Mouse (Mus musculus): ENCODE data around the gene Clybl. TPM values are rescaled to one million over a fixed set of nuclear protein-coding genes. Genes with fewer than 3 reads are reported as not detected.

Clybl gene
- total and polyA plus RNA-seq, 2 experiments: 15.3 to 23.4 TPM

DNA sequence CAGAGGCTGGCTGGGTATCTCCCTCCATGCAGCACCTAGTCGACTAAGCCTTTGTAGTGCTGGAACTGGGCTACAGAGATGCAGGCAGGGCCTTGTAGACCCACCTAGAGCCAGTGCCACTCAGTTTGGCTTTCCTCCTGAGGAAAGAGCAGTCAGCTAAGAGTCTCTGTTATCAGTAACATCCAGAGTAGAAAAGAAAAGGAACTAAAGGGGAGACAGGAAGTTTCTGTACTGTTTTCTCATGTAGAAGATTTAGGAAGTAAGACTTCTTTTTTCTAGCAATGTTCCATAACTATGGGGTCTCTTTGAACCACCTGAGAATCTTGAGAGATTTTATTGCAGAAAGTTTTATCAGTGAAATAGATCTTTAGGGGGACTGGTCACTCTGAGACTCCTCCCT is 36.1 kb upstream of the Clybl start:
- WGBS: 50% methylated on average over 1 of the region's 1 CpGs
- no peak for DNase-seq (ENCODE audit: extremely low read depth, low read depth, low spot score)
- no peak overlapping the region for H3K27ac ChIP-seq (replicated peaks; ENCODE audit: insufficient read depth, low read depth, low read length)
- peaks cover 81% of the 10 kb centered on the region for H3K36me3 ChIP-seq (ENCODE audit: control insufficient read depth, insufficient read depth, low read length)
- no peak overlapping the region for H3K9ac ChIP-seq (ENCODE audit: low read depth, low read length)
- no peak overlapping the region for H3K4me3 ChIP-seq (ENCODE audit: insufficient read depth, low read depth, low read length)
- no peaks in the 10 kb centered on the region; the same call in 1 of the 2 replicates for H3K79me2 ChIP-seq (ENCODE audit: control insufficient read depth, insufficient read depth, low read length)
- H3K27me3 ChIP-seq (ENCODE audit: control insufficient read depth, insufficient read depth, low read length): no peaks in the 10 kb centered on the region
- TF ChIP-seq CTCF (IDR thresholded peaks at IDR 0.05; ENCODE audit: low read depth, low read length): no peak
- TF ChIP-seq POLR2A (IDR thresholded peaks at IDR 0.05; ENCODE audit: extremely low read depth, insufficient read depth, low read length): no peak
- H3K4me1 ChIP-seq (ENCODE audit: control insufficient read depth, insufficient read depth, low read length): no peaks in the 10 kb centered on the region

DNA sequence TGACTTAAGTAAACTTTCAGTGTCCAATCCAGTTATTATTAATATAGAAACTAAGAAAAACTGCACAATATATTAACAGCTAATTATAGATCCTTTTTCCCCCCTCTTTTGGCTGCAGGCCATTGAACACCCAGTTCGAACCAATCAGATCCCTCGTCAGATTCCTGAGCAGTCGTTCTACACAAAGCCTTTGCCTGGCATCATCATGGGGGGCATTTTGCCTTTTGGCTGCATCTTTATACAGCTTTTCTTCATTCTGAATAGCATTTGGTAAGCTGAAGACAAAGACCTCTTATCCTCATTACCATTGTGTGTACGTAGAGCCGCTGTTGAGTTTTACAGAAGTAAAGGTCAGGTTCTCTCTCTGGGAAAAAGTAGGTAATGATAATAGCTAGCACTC is 30.9 kb upstream of the Clybl start:
- Histone ChIP-seq H3K27ac (replicated peaks; ENCODE audit: insufficient read depth, low read depth, low read length) (no peak overlapping the region), H3K9ac (ENCODE audit: low read depth, low read length) (no peak overlapping the region), H3K4me1 (ENCODE audit: control insufficient read depth, insufficient read depth, low read length) (no peaks in the 10 kb centered on the region), H3K79me2 (ENCODE audit: control insufficient read depth, insufficient read depth, low read length) (no peaks in the 10 kb centered on the region; the same call in 1 of the 2 replicates), H3K36me3 (ENCODE audit: control insufficient read depth, insufficient read depth, low read length) (peaks cover 82% of the 10 kb centered on the region), H3K27me3 (ENCODE audit: control insufficient read depth, insufficient read depth, low read length) (no peaks in the 10 kb centered on the region), H3K4me3 (ENCODE audit: insufficient read depth, low read depth, low read length) (no peak overlapping the region)
- no peak for DNase-seq (ENCODE audit: extremely low read depth, low read depth, low spot score)
- TF ChIP-seq CTCF (IDR thresholded peaks at IDR 0.05; ENCODE audit: low read depth, low read length) (no peak), POLR2A (IDR thresholded peaks at IDR 0.05; ENCODE audit: extremely low read depth, insufficient read depth, low read length) (no peak)
- WGBS: 85% methylated on average over 5 of the region's 5 CpGs

GRCm38 (mm10) chr14:122157738-122158137 is 23.8 kb upstream of the Clybl start:
- TF ChIP-seq POLR2A (IDR thresholded peaks at IDR 0.05; ENCODE audit: extremely low read depth, insufficient read depth, low read length) (no peak), CTCF (IDR thresholded peaks at IDR 0.05; ENCODE audit: low read depth, low read length) (no peak)
- Histone ChIP-seq H3K27ac (replicated peaks; ENCODE audit: insufficient read depth, low read depth, low read length) (no peak overlapping the region), H3K36me3 (ENCODE audit: control insufficient read depth, insufficient read depth, low read length) (peaks cover 46% of the 10 kb centered on the region), H3K9ac (ENCODE audit: low read depth, low read length) (no peak overlapping the region), H3K79me2 (ENCODE audit: control insufficient read depth, insufficient read depth, low read length) (no peaks in the 10 kb centered on the region), H3K4me1 (ENCODE audit: control insufficient read depth, insufficient read depth, low read length) (no peaks in the 10 kb centered on the region), H3K27me3 (ENCODE audit: control insufficient read depth, insufficient read depth, low read length) (no peaks in the 10 kb centered on the region), H3K4me3 (ENCODE audit: insufficient read depth, low read depth, low read length) (no peak overlapping the region)
- no peak for DNase-seq (ENCODE audit: extremely low read depth, low read depth, low spot score)
- WGBS: 96% methylated on average over 7 of the region's 7 CpGs

GRCm38 (mm10) chr14:122160916-122161315 is 20.6 kb upstream of the Clybl start:
- Histone ChIP-seq H3K4me1 (ENCODE audit: control insufficient read depth, insufficient read depth, low read length) (no peaks in the 10 kb centered on the region), H3K36me3 (ENCODE audit: control insufficient read depth, insufficient read depth, low read length) (peaks cover 20% of the 10 kb centered on the region), H3K79me2 (ENCODE audit: control insufficient read depth, insufficient read depth, low read length) (no peaks in the 10 kb centered on the region), H3K4me3 (ENCODE audit: insufficient read depth, low read depth, low read length) (no peak overlapping the region), H3K27ac (replicated peaks; ENCODE audit: insufficient read depth, low read depth, low read length) (no peak overlapping the region), H3K27me3 (ENCODE audit: control insufficient read depth, insufficient read depth, low read length) (no peaks in the 10 kb centered on the region), H3K9ac (ENCODE audit: low read depth, low read length) (no peak overlapping the region)
- TF ChIP-seq POLR2A (IDR thresholded peaks at IDR 0.05; ENCODE audit: extremely low read depth, insufficient read depth, low read length) (no peak), CTCF (IDR thresholded peaks at IDR 0.05; ENCODE audit: low read depth, low read length) (no peak)
- DNase-seq (ENCODE audit: extremely low read depth, low read depth, low spot score): no peak
- 96% methylated on average over 1 of the region's 1 CpGs for WGBS

DNA sequence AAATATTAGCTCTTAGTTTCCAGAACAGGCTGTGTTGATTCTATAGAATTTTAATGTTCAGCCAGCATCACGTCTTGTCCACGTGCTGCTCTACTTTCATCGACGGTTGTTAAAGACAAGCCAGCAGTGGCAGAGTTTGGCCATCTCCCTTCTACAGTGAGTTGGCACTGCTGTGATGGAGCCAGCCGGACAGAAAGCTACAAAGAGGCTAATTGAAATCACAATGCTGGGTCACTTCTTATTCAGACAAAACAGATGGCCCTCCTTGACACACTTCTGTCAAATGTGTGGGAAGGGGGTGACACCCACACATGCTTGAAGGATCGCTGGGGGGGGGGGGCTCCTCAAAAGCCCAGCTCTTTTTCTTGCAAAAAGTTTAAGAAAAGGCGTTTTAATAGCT is 12.6 kb upstream of the Clybl start:
- Histone ChIP-seq H3K27ac (replicated peaks; ENCODE audit: insufficient read depth, low read depth, low read length) (no peak overlapping the region), H3K27me3 (ENCODE audit: control insufficient read depth, insufficient read depth, low read length) (no peaks in the 10 kb centered on the region), H3K79me2 (ENCODE audit: control insufficient read depth, insufficient read depth, low read length) (no peaks in the 10 kb centered on the region), H3K4me1 (ENCODE audit: control insufficient read depth, insufficient read depth, low read length) (peaks cover 9% of the 10 kb centered on the region; the same call in 1 of the 2 replicates), H3K36me3 (ENCODE audit: control insufficient read depth, insufficient read depth, low read length) (no peaks in the 10 kb centered on the region), H3K9ac (ENCODE audit: low read depth, low read length) (no peak overlapping the region), H3K4me3 (ENCODE audit: insufficient read depth, low read depth, low read length) (no peak overlapping the region)
- DNase-seq (ENCODE audit: extremely low read depth, low read depth, low spot score): no peak
- 88% methylated on average over 7 of the region's 7 CpGs for WGBS
- TF ChIP-seq CTCF (IDR thresholded peaks at IDR 0.05; ENCODE audit: low read depth, low read length): no peak
- TF ChIP-seq POLR2A (IDR thresholded peaks at IDR 0.05; ENCODE audit: extremely low read depth, insufficient read depth, low read length): no peak

GRCm38 (mm10) chr14:122170202-122170781 is 11.2 kb upstream of the Clybl start:
- Histone ChIP-seq H3K4me1 (ENCODE audit: control insufficient read depth, insufficient read depth, low read length) (peaks cover 9% of the 10 kb centered on the region; the same call in 1 of the 2 replicates), H3K27me3 (ENCODE audit: control insufficient read depth, insufficient read depth, low read length) (no peaks in the 10 kb centered on the region), H3K4me3 (ENCODE audit: insufficient read depth, low read depth, low read length) (no peak overlapping the region), H3K27ac (replicated peaks; ENCODE audit: insufficient read depth, low read depth, low read length) (no peak overlapping the region), H3K79me2 (ENCODE audit: control insufficient read depth, insufficient read depth, low read length) (no peaks in the 10 kb centered on the region), H3K36me3 (ENCODE audit: control insufficient read depth, insufficient read depth, low read length) (no peaks in the 10 kb centered on the region), H3K9ac (ENCODE audit: low read depth, low read length) (no peak overlapping the region)
- TF ChIP-seq CTCF (IDR thresholded peaks at IDR 0.05; ENCODE audit: low read depth, low read length) (no peak), POLR2A (IDR thresholded peaks at IDR 0.05; ENCODE audit: extremely low read depth, insufficient read depth, low read length) (no peak)
- WGBS: 69% methylated on average over 7 of the region's 7 CpGs
- no peak for DNase-seq (ENCODE audit: extremely low read depth, low read depth, low spot score)
